ENCODE assay signal across 10 mouse cellular contexts in the genomic region with DNA sequence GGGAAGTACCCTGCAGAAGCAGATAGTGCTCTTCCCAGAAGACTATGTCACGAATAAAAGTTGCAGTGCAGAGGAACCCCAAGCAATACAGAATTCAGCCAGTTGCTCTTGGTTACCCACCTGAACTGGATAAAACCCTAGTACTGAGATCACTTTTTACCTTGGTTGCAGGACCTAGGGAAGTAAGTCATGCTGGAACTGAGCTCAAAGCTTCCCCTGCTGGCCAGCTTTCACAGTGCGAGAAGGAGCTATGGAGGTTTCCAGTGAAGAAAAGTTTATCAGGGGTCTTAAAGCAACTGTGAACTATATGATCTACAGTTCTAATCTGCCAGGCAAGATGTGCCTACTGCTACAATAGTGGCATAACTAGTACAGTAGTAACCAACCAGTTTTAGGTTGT. TPM values are rescaled to one million over a fixed set of nuclear protein-coding genes. Genes with fewer than 3 reads are reported as not detected.
DNase-seq lines count a peak whose midpoint lies in the region; ATAC-seq and TF ChIP-seq lines count a peak whose summit lies in the region.
"Had no signal": no experiment of that assay in that cellular context is flagged by ENCODE, and none has a peak within 500 bp of the region (broad histone marks: within the 10 kb centered on the region; RNA-seq: fewer than 3 reads in every experiment).

No protein-coding gene starts in this region.

- no peak for ATAC-seq in kidney, embryonic 14.5 days (ENCODE audit: low FRiP score, low TSS enrichment)
- no peak for ATAC-seq in G1E (ENCODE audit: extremely low read depth, insufficient number of reproducible peaks, low FRiP score, poor library complexity, severe bottlenecking)
- no peak for ATAC-seq in liver, postnatal 0 days
- ATAC-seq: hindbrain, embryonic 16.5 days had no signal

- no peak overlapping the region for H3K4me2 ChIP-seq in kidney, embryonic 14.5 days (replicated peaks; ENCODE audit: low read depth, low read length)
- H3K4me2 ChIP-seq in liver, postnatal 0 days (ENCODE audit: low read depth, low read length), result no peak overlapping the region

- peak; percentile 28; the same call in 1 of the 2 replicates for TF ChIP-seq CTCF in kidney, adult 2 months (conservative IDR thresholded peaks at IDR 0.05; ENCODE audit: insufficient read depth, insufficient read length, low read depth, low read length)
- TF ChIP-seq CTCF in G1E (IDR thresholded peaks at IDR 0.05; ENCODE audit: low read depth, low read length), result 0 out of 2 replicates have a peak, but pooled peaks have one; percentile 7
- peak; percentile 50 for TF ChIP-seq CTCF in liver, postnatal 0 days (IDR thresholded peaks at IDR 0.05; ENCODE audit: low read depth)

- no peak overlapping the region for H3K4me3 ChIP-seq in kidney, adult 2 months (ENCODE audit: insufficient read depth, low read depth, low read length)
- H3K4me3 ChIP-seq in kidney, embryonic 14.5 days (ENCODE audit: low read length), result no peak overlapping the region
- H3K4me3 ChIP-seq in G1E (ENCODE audit: low read depth, low read length), result no peak overlapping the region
- H3K4me3 ChIP-seq in liver, postnatal 0 days (ENCODE audit: low read depth, low read length), result no peak overlapping the region

- H3K9me3 ChIP-seq in kidney, embryonic 14.5 days (ENCODE audit: control insufficient read depth, low read length), result no peaks in the 10 kb centered on the region
- no peaks in the 10 kb centered on the region for H3K9me3 ChIP-seq in G1E (replicated peaks)
- H3K9me3 ChIP-seq in liver, postnatal 0 days (ENCODE audit: low read length), result no peaks in the 10 kb centered on the region

- no peak overlapping the region for H3K27ac ChIP-seq in kidney, adult 2 months (ENCODE audit: insufficient read depth, low read depth, low read length)
- H3K27ac ChIP-seq in kidney, embryonic 14.5 days (ENCODE audit: low read depth, low read length), result no peak overlapping the region
- H3K27ac ChIP-seq in liver, postnatal 0 days (ENCODE audit: low read depth), result no peak overlapping the region

- H3K4me1 ChIP-seq in kidney, adult 2 months (ENCODE audit: control insufficient read depth, insufficient read depth, low read length), result peaks cover 9% of the 10 kb centered on the region; the same call in 1 of the 2 replicates
- peaks cover 11% of the 10 kb centered on the region; the same call in 1 of the 2 replicates for H3K4me1 ChIP-seq in kidney, embryonic 14.5 days (ENCODE audit: control insufficient read depth, insufficient read depth, low read length)
- H3K4me1 ChIP-seq in G1E (ENCODE audit: insufficient read depth, low read depth, low read length), result peaks cover 28% of the 10 kb centered on the region
- peaks cover 19% of the 10 kb centered on the region for H3K4me1 ChIP-seq in liver, postnatal 0 days (ENCODE audit: insufficient read depth)

- no peaks in the 10 kb centered on the region for H3K27me3 ChIP-seq in kidney, adult 2 months (replicated peaks; ENCODE audit: control insufficient read depth, insufficient read depth, low read length)
- H3K27me3 ChIP-seq in kidney, embryonic 14.5 days (ENCODE audit: control insufficient read depth, insufficient read depth, low read length), result no peaks in the 10 kb centered on the region
- no peaks in the 10 kb centered on the region for H3K27me3 ChIP-seq in G1E (ENCODE audit: insufficient read depth, low read length)
- no peaks in the 10 kb centered on the region for H3K27me3 ChIP-seq in liver, postnatal 0 days (ENCODE audit: insufficient read depth, low read length)

- no peaks in the 10 kb centered on the region for H3K36me3 ChIP-seq in kidney, adult 2 months (ENCODE audit: control insufficient read depth, insufficient read depth, low read length)
- H3K36me3 ChIP-seq in kidney, embryonic 14.5 days (ENCODE audit: control insufficient read depth, insufficient read depth, low read length), result no peaks in the 10 kb centered on the region
- H3K36me3 ChIP-seq in G1E (replicated peaks), result peaks cover 4% of the 10 kb centered on the region
- H3K36me3 ChIP-seq in liver, postnatal 0 days (replicated peaks; ENCODE audit: insufficient read depth, low read length), result no peaks in the 10 kb centered on the region

- DNase-seq in kidney, adult 2 months, result no peak
- DNase-seq in A20 (ENCODE audit: low read depth, low spot score), result peak; percentile 37
- no peak for DNase-seq in G1E (ENCODE audit: low spot score)
- no peak for DNase-seq in liver, postnatal 0 days
- DNase-seq in cerebellum, postnatal 10 days, result no peak
- no peak for DNase-seq in layer of hippocampus, postnatal 36 days
- no peak for DNase-seq in frontal cortex, adult 2 months (ENCODE audit: extremely low spot score in 1 of 2, low spot score in 1 of 2)
- DNase-seq: heart, adult 18-20 months had no signal

- no peak overlapping the region for H3K9ac ChIP-seq in kidney, embryonic 14.5 days (ENCODE audit: low read depth, low read length)
- H3K9ac ChIP-seq in liver, postnatal 0 days (replicated peaks), result no peak overlapping the region

- no peak for TF ChIP-seq EP300 in liver, postnatal 0 days (IDR thresholded peaks at IDR 0.05; ENCODE audit: low read depth)

- TF ChIP-seq POLR2A in kidney, adult 2 months (IDR thresholded peaks at IDR 0.05; ENCODE audit: low read depth, low read length), result no peak

- WGBS in kidney, adult 2 months, result 97% methylated on average over 2 of the region's 2 CpGs
- WGBS in kidney, embryonic 14.5 days, result 96% methylated on average over 2 of the region's 2 CpGs
- WGBS in liver, postnatal 0 days (ENCODE audit: insufficient replicate concordance), result 73% methylated on average over 2 of the region's 2 CpGs

RNA-seq across cellular contexts. Expression of a gene that starts 5.5 kb away (rescaled TPM):
- polyA plus RNA-seq in kidney, adult 2 months (2012; rRNA removed), result 8.5 and 8.8 TPM in 2 replicates
- polyA plus RNA-seq in kidney, embryonic 14.5 days (2014; fragmentation: Nextera tagmentation; extraction: Ambion mirVana), result 46.2 and 59.6 TPM in 2 replicates
- total RNA-seq in G1E (2014; fragmentation: Nextera tagmentation) (30.3 and 35.7 TPM in 2 replicates), G1E (2017) (15.9 and 16.5 TPM in 2 replicates)
- 18.3 and 20.8 TPM in 2 replicates for polyA plus RNA-seq in G1E (2012)
- 9.8 and 10.5 TPM in 2 replicates for polyA plus RNA-seq in liver, postnatal 0 days (2015; fragmentation: Nextera tagmentation; extraction: Ambion mirVana)
- 10 to 100 TPM; 46.9 to 52.6 TPM for total RNA-seq in layer of hippocampus, postnatal 36 days (2021)
- polyA plus RNA-seq in frontal cortex, adult 2 months (2012; rRNA removed), result 29.1 and 32.7 TPM in 2 replicates
